Mouse (Mus musculus) lung, postnatal 10 days (tissue): ENCODE measurements at regions not wholly inside any gene's neighbourhood (a gene's known extent, or its start where the extent isn't known, plus 50 kb on each side); places are given as distances from the start of the nearest gene placed in this dataset.

ENCODE experiments used
- DNase-seq: peaks from one replicate; pipeline ENCODE4 v3.0.0; 2021

- DNase-seq: no peak
Measured at GRCm38 (mm10) chr1:182690323-182690722, 58.7 kb downstream of the Ccdc185 start.

- no peak for DNase-seq
Measured at GRCm38 (mm10) chr1:182689741-182690140, 59.2 kb downstream of the Ccdc185 start.

GRCm38 (mm10) chr1:182687146-182687545, 61.8 kb downstream of the Ccdc185 start:
- no peak for DNase-seq

- no peak for DNase-seq
Measured at GRCm38 (mm10) chr1:182686231-182686630, 62.7 kb downstream of the Ccdc185 start.

GRCm38 (mm10) chr1:182682591-182683252, 66.3 kb downstream of the Ccdc185 start:
- peak; percentile 69 for DNase-seq
